Mouse (Mus musculus) E14TG2a.4 (cell line): ENCODE measurements at regions not wholly inside any gene's neighbourhood (a gene's known extent, or its start where the extent isn't known, plus 50 kb on each side); places are given as distances from the start of the nearest gene placed in this dataset.

Experiments
- CTCF ChIP-seq: conservative IDR thresholded peaks from 2 replicates; pipeline ENCODE4 v1.5.1; 2014; ENCODE audit warnings: low read length
- POU5F1 ChIP-seq: IDR thresholded peaks from 2 replicates; pipeline ENCODE4 v1.6.1; 2014; ENCODE audit warnings: low read length, borderline replicate concordance

DNA sequence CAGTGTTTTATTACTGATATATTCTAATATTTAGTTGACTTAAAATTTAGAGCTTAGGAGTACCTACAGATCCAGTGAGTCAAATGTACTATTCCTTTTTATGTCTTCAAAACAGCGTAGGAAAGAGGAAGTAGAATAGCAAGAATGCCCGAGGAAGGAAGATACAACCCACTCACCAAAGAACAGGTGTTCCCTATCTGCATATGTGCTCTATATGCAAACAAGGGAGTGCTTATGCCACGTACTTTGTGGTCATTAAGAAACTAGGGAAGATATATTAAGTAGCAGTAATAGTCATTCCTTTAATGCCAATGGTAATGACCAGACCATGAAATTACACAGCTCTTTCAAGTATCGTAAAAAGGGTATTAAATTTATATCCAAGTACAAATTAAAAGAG is 298.4 kb downstream of the Klhl13 start:
- TF ChIP-seq CTCF (no peak), POU5F1 (no peak)
